Mouse (Mus musculus) 416B (cell line): ENCODE measurements around the gene Ccl8.

ENCODE experiments used
- DNase-seq: peaks from one replicate; pipeline ENCODE4 v3.0.0; 2011; ENCODE audit warnings: low read depth

Ccl8 gene

GRCm38 (mm10) chr11:82114885-82115284 is at the start of gene Ccl8:
TSS of gene Ccl8 (plus strand) at chr11:82115185.
- DNase-seq, result no peak

- DNase-seq, result peak; percentile 52
Observed at GRCm38 (mm10) chr11:82066953-82067571, 47.9 kb upstream of the Ccl8 start.

GRCm38 (mm10) chr11:82071076-82071475 is 43.9 kb upstream of the Ccl8 start:
- DNase-seq, result no peak

GRCm38 (mm10) chr11:82072374-82072773 is 42.6 kb upstream of the Ccl8 start:
- DNase-seq, result peak; percentile 54

GRCm38 (mm10) chr11:82072984-82073383 is 42.0 kb upstream of the Ccl8 start:
- no peak for DNase-seq

GRCm38 (mm10) chr11:82073686-82074085 is 41.3 kb upstream of the Ccl8 start:
- DNase-seq, result no peak

- no peak for DNase-seq
Observed at GRCm38 (mm10) chr11:82077031-82077430, 38.0 kb upstream of the Ccl8 start.

- DNase-seq, result no peak
Observed at GRCm38 (mm10) chr11:82078136-82078730, 36.8 kb upstream of the Ccl8 start.

GRCm38 (mm10) chr11:82080865-82081264 is 34.1 kb upstream of the Ccl8 start:
- DNase-seq, result no peak

GRCm38 (mm10) chr11:82084360-82084759 is 30.6 kb upstream of the Ccl8 start:
- DNase-seq, result no peak

GRCm38 (mm10) chr11:82099511-82100323 is 15.3 kb upstream of the Ccl8 start:
- DNase-seq, result no peak

- no peak for DNase-seq
Observed at GRCm38 (mm10) chr11:82101087-82101486, 13.9 kb upstream of the Ccl8 start.

GRCm38 (mm10) chr11:82101529-82101928 is 13.5 kb upstream of the Ccl8 start, which contains the start of gene Ccl12:
TSS of gene Ccl12 (plus strand) at chr11:82101845.
- DNase-seq, result no peak

- no peak for DNase-seq
Observed at GRCm38 (mm10) chr11:82109611-82110010, 5.4 kb upstream of the Ccl8 start.

GRCm38 (mm10) chr11:82110372-82111248 is 4.4 kb upstream of the Ccl8 start:
- no peak for DNase-seq

GRCm38 (mm10) chr11:82116041-82116440 is 1.1 kb downstream of the Ccl8 start:
- no peak for DNase-seq

GRCm38 (mm10) chr11:82132977-82133376 is 18.0 kb downstream of the Ccl8 start:
- DNase-seq, result no peak

- DNase-seq, result peak; percentile 12
Observed at GRCm38 (mm10) chr11:82136196-82136595, 21.2 kb downstream of the Ccl8 start.

- DNase-seq, result peak; percentile 54
Observed at GRCm38 (mm10) chr11:82139492-82140094, 24.6 kb downstream of the Ccl8 start.

- no peak for DNase-seq
Observed at GRCm38 (mm10) chr11:82159126-82159525, 44.1 kb downstream of the Ccl8 start.

- DNase-seq, result no peak
Observed at GRCm38 (mm10) chr11:82163285-82163684, 48.3 kb downstream of the Ccl8 start.
